Mouse (Mus musculus) left cerebral cortex, adult 8-10 months (tissue): ENCODE measurements at regions not wholly inside any gene's neighbourhood (a gene's known extent, or its start where the extent isn't known, plus 50 kb on each side); places are given as distances from the start of the nearest gene placed in this dataset.

Experiments used
- DNase-seq, 2 experiments: peaks; one replicate each; pipeline ENCODE4 v3.0.0; 2022; ENCODE audit warnings: low spot score in 2 of 2

- DNase-seq = no peak
These were observed 266.0 kb downstream of the Cd109 start for GRCm38 (mm10) chr9:78881307-78881790.

- DNase-seq = no peak
These were observed 287.9 kb downstream of the Cd109 start for GRCm38 (mm10) chr9:78903211-78903610.

- DNase-seq = no peak
These were observed 302.0 kb downstream of the Cd109 start for GRCm38 (mm10) chr9:78917336-78917735.

- no peak for DNase-seq
These were observed 310.7 kb downstream of the Cd109 start for GRCm38 (mm10) chr9:78925977-78926593.

- peak in 1 of 2 experiments; percentile 8 for DNase-seq
These were observed 326.3 kb downstream of the Cd109 start for GRCm38 (mm10) chr9:78941648-78942047.

- no peak for DNase-seq
These were observed 349.5 kb downstream of the Cd109 start for GRCm38 (mm10) chr9:78964813-78965212.

GRCm38 (mm10) chr9:78965226-78965950 is 350.0 kb downstream of the Cd109 start:
- DNase-seq = no peak

GRCm38 (mm10) chr9:78971731-78972130 is 356.4 kb downstream of the Cd109 start:
- DNase-seq = no peak

- DNase-seq = peak; percentile 3 to 60
These were observed 368.4 kb downstream of the Cd109 start for GRCm38 (mm10) chr9:78983734-78984133.

- no peak for DNase-seq
These were observed 370.0 kb downstream of the Cd109 start for GRCm38 (mm10) chr9:78985184-78985864.

GRCm38 (mm10) chr9:78991310-78991709 is 376.0 kb downstream of the Cd109 start:
- no peak for DNase-seq

- DNase-seq = no peak
These were observed 385.7 kb downstream of the Cd109 start for GRCm38 (mm10) chr9:79001081-79001480.

GRCm38 (mm10) chr9:79001930-79002329 is 386.6 kb downstream of the Cd109 start:
- DNase-seq = no peak

- DNase-seq = no peak
These were observed 389.1 kb downstream of the Cd109 start for GRCm38 (mm10) chr9:79004296-79004980.

GRCm38 (mm10) chr9:79022291-79022690 is 406.9 kb downstream of the Cd109 start:
- no peak for DNase-seq

GRCm38 (mm10) chr9:79028234-79028633 is 412.9 kb downstream of the Cd109 start:
- DNase-seq = no peak

- DNase-seq = no peak
These were observed 414.1 kb downstream of the Cd109 start for GRCm38 (mm10) chr9:79029456-79029855.

- DNase-seq = no peak
These were observed 420.3 kb downstream of the Cd109 start for GRCm38 (mm10) chr9:79035677-79036076.

- DNase-seq = no peak
These were observed 421.7 kb downstream of the Cd109 start for GRCm38 (mm10) chr9:79037054-79037453.

- no peak for DNase-seq
These were observed 423.6 kb downstream of the Cd109 start for GRCm38 (mm10) chr9:79038971-79039370.

- DNase-seq = no peak
These were observed 429.0 kb downstream of the Cd109 start for GRCm38 (mm10) chr9:79044344-79044743.

GRCm38 (mm10) chr9:79045314-79045713 is 430.0 kb downstream of the Cd109 start:
- DNase-seq = no peak
